Mouse (Mus musculus) bone marrow macrophage, adult 2 months (primary cell): ENCODE results near the gene Tsr2.

Experiments used
- CTCF ChIP-seq: IDR thresholded peaks from 2 replicates; pipeline ENCODE4 v1.5.1; 2012; ENCODE audit warnings: low read depth, mild to moderate bottlenecking, low read length, moderate library complexity
- POLR2A ChIP-seq: IDR thresholded peaks from 2 replicates; pipeline ENCODE4 v1.6.1; 2012; ENCODE audit warnings: mild to moderate bottlenecking, low read depth, low read length, borderline replicate concordance

GRCm38 (mm10) chrX:151130493-151130892, 34.1 kb upstream of the Tsr2 start:
- TF ChIP-seq CTCF: no peak
- TF ChIP-seq POLR2A: no peak
